Mouse (Mus musculus): Measurements from ENCODE around the gene Prcp. TPM values are rescaled to one million over a fixed set of nuclear protein-coding genes. Genes with fewer than 3 reads are reported as not detected.
"Not testable (repeated sequence)": the region's sequence is repeated elsewhere in the genome, so short reads cannot be mapped to it uniquely, and the experiment has no call there.

Prcp gene
- total RNA-seq, 2 experiments from 2014 or later = 9.0 to 11.3 TPM

GRCm38 (mm10) chr7:92961876-92962275, 87.6 kb downstream of the Prcp start:
- intact Hi-C loops (cut with DNase I) = loop anchor here (5.0 kb wide), 1 partner anchor 65 kb away; no protein-coding TSS in a partner anchor
- DNase-seq (ENCODE audit: low spot score in 2 of 2) = no peak

GRCm38 (mm10) chr7:92964754-92965501, 90.7 kb downstream of the Prcp start:
- intact Hi-C loops (cut with DNase I) = loop anchor here (5.0 kb wide), 4 partner anchors 68 to 298 kb away; partner anchors contain the start of genes Ddias, Pcf11 and Prcp
- DNase-seq (ENCODE audit: low spot score in 2 of 2) = peak; percentile 82

- peak; percentile 55 to 60 for DNase-seq (ENCODE audit: low spot score in 2 of 2)
- intact Hi-C loops (cut with DNase I) = loop anchor here (5.0 kb wide), 3 partner anchors 95 to 300 kb away; partner anchors contain the start of genes Ddias, Pcf11 and Prcp
Observed at GRCm38 (mm10) chr7:92967381-92968127, 93.3 kb downstream of the Prcp start.

- no peak for DNase-seq (ENCODE audit: low spot score in 2 of 2)
- intact Hi-C loops (cut with DNase I) = no loop called here
Observed at GRCm38 (mm10) chr7:92977429-92977828, 103.2 kb downstream of the Prcp start.

- DNase-seq (ENCODE audit: low spot score in 2 of 2) = no peak
- intact Hi-C loops (cut with DNase I) = no loop called here
Observed at GRCm38 (mm10) chr7:92978225-92978624, 104.0 kb downstream of the Prcp start.

- intact Hi-C loops (cut with DNase I); DNase-seq (ENCODE audit: low spot score in 2 of 2): not testable (repeated sequence)
Observed at GRCm38 (mm10) chr7:92978720-92979119, 104.5 kb downstream of the Prcp start.

- intact Hi-C loops (cut with DNase I) = no loop called here
- no peak for DNase-seq (ENCODE audit: low spot score in 2 of 2)
Observed at GRCm38 (mm10) chr7:92980741-92981140, 106.5 kb downstream of the Prcp start.

- no peak for DNase-seq (ENCODE audit: low spot score in 2 of 2)
- intact Hi-C loops (cut with DNase I) = no loop called here
Observed at GRCm38 (mm10) chr7:92981864-92982263, 107.6 kb downstream of the Prcp start.

Other genes starting within 250 kb of the Prcp start
- 10 to 100 TPM; 20.0 to 21.9 TPM for gene Ankrd42, start 237.3 kb upstream of the Prcp start, total RNA-seq (2021)
- gene Pcf11, start 204.5 kb upstream of the Prcp start, total RNA-seq (2021) = 10 to 100 TPM; 37.2 to 43.8 TPM
- gene Rab30, start 132.9 kb upstream of the Prcp start, total RNA-seq (2021) = 10 to 100 TPM; 32.6 to 36.0 TPM
- under 1 TPM; 0.68 to 0.87 TPM for gene Ddias, start 223 bp upstream of the Prcp start, total RNA-seq (2021)
- 10 to 100 TPM; 19.4 to 23.0 TPM for gene Fam181b, start 205.4 kb downstream of the Prcp start, total RNA-seq (2021)